Mouse (Mus musculus): ENCODE measurements at regions not wholly inside any gene's neighbourhood (a gene's known extent, or its start where the extent isn't known, plus 50 kb on each side); places are given as distances from the start of the nearest gene placed in this dataset.

GRCm38 (mm10) chr13:19874621-19875249, 50.7 kb upstream of the Gpr141 start:
- 85% methylated on average over 7 of the region's 7 CpGs for WGBS
- H3K36me3 ChIP-seq (replicated peaks): no peaks in the 10 kb centered on the region
- no peaks in the 10 kb centered on the region for H3K4me1 ChIP-seq
- H3K27ac ChIP-seq: no peak overlapping the region
- no peaks in the 10 kb centered on the region for H3K9me3 ChIP-seq
- no peak overlapping the region for H3K4me2 ChIP-seq
- no peak overlapping the region for H3K4me3 ChIP-seq
- H3K27me3 ChIP-seq (replicated peaks): 0 out of 2 replicates have a peak, but pooled peaks cover 3% of the 10 kb centered on the region
- H3K9ac ChIP-seq: no peak overlapping the region
- no peak for ATAC-seq (replicated peaks)

All from midbrain, embryonic 15.5 days (tissue).